Mouse (Mus musculus): ENCODE results near the gene Msi1. TPM values are rescaled to one million over a fixed set of nuclear protein-coding genes. Genes with fewer than 3 reads are reported as not detected.

Gene Msi1
- 0.63 TPM for polyA plus RNA-seq (2014; fragmentation: Illumina TruSeq; extraction: RNeasy Lipid Tissue Mini Kit (QIAGEN cat#74804); ENCODE audit: low read depth, low replicate concordance)

GRCm38 (mm10) chr5:115429359-115430186, at the start of gene Msi1:
TSS of gene Msi1 (plus strand) at chr5:115429599.

GRCm38 (mm10) chr5:115465642-115466420, 36.4 kb downstream of the Msi1 start, which contains the start of gene Pla2g1b:
TSS of gene Pla2g1b (plus strand) at chr5:115466262.

GRCm38 (mm10) chr5:115483947-115484920, 54.8 kb downstream of the Msi1 start, which contains the start of gene Sirt4:
TSS of gene Sirt4 (minus strand) at chr5:115484725.

Other genes starting within 250 kb of the Msi1 start
- gene Cabp1, start 235.2 kb upstream of the Msi1 start, polyA plus RNA-seq (2014; fragmentation: Illumina TruSeq; extraction: RNeasy Lipid Tissue Mini Kit (QIAGEN cat#74804); ENCODE audit: low read depth, low replicate concordance) = 0.38 TPM
- gene Pop5, start 193.8 kb upstream of the Msi1 start, polyA plus RNA-seq (2014; fragmentation: Illumina TruSeq; extraction: RNeasy Lipid Tissue Mini Kit (QIAGEN cat#74804); ENCODE audit: low read depth, low replicate concordance) = 1.7 TPM
- gene Rnf10, start 156.7 kb upstream of the Msi1 start, polyA plus RNA-seq (2014; fragmentation: Illumina TruSeq; extraction: RNeasy Lipid Tissue Mini Kit (QIAGEN cat#74804); ENCODE audit: low read depth, low replicate concordance) = 26.7 TPM
- gene Coq5, start 149.9 kb upstream of the Msi1 start, polyA plus RNA-seq (2014; fragmentation: Illumina TruSeq; extraction: RNeasy Lipid Tissue Mini Kit (QIAGEN cat#74804); ENCODE audit: low read depth, low replicate concordance) = 10.2 TPM
- 941 TPM for gene Dynll1, start 128.6 kb upstream of the Msi1 start, polyA plus RNA-seq (2014; fragmentation: Illumina TruSeq; extraction: RNeasy Lipid Tissue Mini Kit (QIAGEN cat#74804); ENCODE audit: low read depth, low replicate concordance)
- gene Srsf9, start 102.4 kb upstream of the Msi1 start, polyA plus RNA-seq (2014; fragmentation: Illumina TruSeq; extraction: RNeasy Lipid Tissue Mini Kit (QIAGEN cat#74804); ENCODE audit: low read depth, low replicate concordance) = 40.7 TPM
- gene Gatc, start 88.4 kb upstream of the Msi1 start, polyA plus RNA-seq (2014; fragmentation: Illumina TruSeq; extraction: RNeasy Lipid Tissue Mini Kit (QIAGEN cat#74804); ENCODE audit: low read depth, low replicate concordance) = 29.1 TPM
- gene Triap1, start 88.4 kb upstream of the Msi1 start, polyA plus RNA-seq (2014; fragmentation: Illumina TruSeq; extraction: RNeasy Lipid Tissue Mini Kit (QIAGEN cat#74804); ENCODE audit: low read depth, low replicate concordance) = 16.4 TPM
- gene Cox6a1, start 80.6 kb upstream of the Msi1 start, polyA plus RNA-seq (2014; fragmentation: Illumina TruSeq; extraction: RNeasy Lipid Tissue Mini Kit (QIAGEN cat#74804); ENCODE audit: low read depth, low replicate concordance) = 79.7 TPM
- gene Pla2g1b, start 36.7 kb downstream of the Msi1 start, polyA plus RNA-seq (2014; fragmentation: Illumina TruSeq; extraction: RNeasy Lipid Tissue Mini Kit (QIAGEN cat#74804); ENCODE audit: low read depth, low replicate concordance) = not detected
- 9.2 TPM for gene Sirt4, start 55.1 kb downstream of the Msi1 start, polyA plus RNA-seq (2014; fragmentation: Illumina TruSeq; extraction: RNeasy Lipid Tissue Mini Kit (QIAGEN cat#74804); ENCODE audit: low read depth, low replicate concordance)
- 12.3 TPM for gene Pxn, start 77.1 kb downstream of the Msi1 start, polyA plus RNA-seq (2014; fragmentation: Illumina TruSeq; extraction: RNeasy Lipid Tissue Mini Kit (QIAGEN cat#74804); ENCODE audit: low read depth, low replicate concordance)
- gene Rplp0, start 129.9 kb downstream of the Msi1 start, polyA plus RNA-seq (2014; fragmentation: Illumina TruSeq; extraction: RNeasy Lipid Tissue Mini Kit (QIAGEN cat#74804); ENCODE audit: low read depth, low replicate concordance) = 53.0 TPM
- gene Gcn1l1, start 135.7 kb downstream of the Msi1 start, polyA plus RNA-seq (2014; fragmentation: Illumina TruSeq; extraction: RNeasy Lipid Tissue Mini Kit (QIAGEN cat#74804); ENCODE audit: low read depth, low replicate concordance) = 1.8 TPM
- 18.5 TPM for gene Rab35, start 202.3 kb downstream of the Msi1 start, polyA plus RNA-seq (2014; fragmentation: Illumina TruSeq; extraction: RNeasy Lipid Tissue Mini Kit (QIAGEN cat#74804); ENCODE audit: low read depth, low replicate concordance)

All from sigmoid colon, adult 10 weeks (tissue).